Mouse (Mus musculus) urinary bladder, adult 18-20 months (tissue): ENCODE measurements around the gene Rccd1.
"Not testable (repeated sequence)": the region's sequence is repeated elsewhere in the genome, so short reads cannot be mapped to it uniquely, and the experiment has no call there.

Source experiments
- DNase-seq, 2 experiments: peaks; one replicate each; pipeline ENCODE4 v3.0.0; 2022; ENCODE audit warnings: low spot score in 2 of 2, mixed read lengths in 2 of 2

The Rccd1 gene

DNA sequence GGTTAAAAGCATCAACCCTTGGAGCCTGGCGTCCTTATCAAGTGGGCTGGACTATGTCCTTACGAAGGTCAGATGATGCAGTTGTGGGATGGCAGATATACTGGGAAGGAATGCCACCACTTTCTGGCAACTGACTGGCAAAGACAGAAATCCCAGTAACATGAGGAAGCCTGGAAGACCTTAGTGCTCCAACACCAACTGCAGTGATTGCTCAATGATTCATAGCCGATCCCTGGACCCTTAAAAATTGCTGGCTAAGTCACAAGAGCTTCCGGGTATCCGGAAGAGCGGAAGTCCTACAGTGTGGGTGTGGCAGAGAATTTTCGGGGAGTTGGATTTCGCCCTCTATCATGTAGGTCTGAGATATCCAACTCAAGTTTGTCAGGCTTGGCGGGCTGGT, 21.9 kb upstream of the Rccd1 start:
- DNase-seq: no peak

DNA sequence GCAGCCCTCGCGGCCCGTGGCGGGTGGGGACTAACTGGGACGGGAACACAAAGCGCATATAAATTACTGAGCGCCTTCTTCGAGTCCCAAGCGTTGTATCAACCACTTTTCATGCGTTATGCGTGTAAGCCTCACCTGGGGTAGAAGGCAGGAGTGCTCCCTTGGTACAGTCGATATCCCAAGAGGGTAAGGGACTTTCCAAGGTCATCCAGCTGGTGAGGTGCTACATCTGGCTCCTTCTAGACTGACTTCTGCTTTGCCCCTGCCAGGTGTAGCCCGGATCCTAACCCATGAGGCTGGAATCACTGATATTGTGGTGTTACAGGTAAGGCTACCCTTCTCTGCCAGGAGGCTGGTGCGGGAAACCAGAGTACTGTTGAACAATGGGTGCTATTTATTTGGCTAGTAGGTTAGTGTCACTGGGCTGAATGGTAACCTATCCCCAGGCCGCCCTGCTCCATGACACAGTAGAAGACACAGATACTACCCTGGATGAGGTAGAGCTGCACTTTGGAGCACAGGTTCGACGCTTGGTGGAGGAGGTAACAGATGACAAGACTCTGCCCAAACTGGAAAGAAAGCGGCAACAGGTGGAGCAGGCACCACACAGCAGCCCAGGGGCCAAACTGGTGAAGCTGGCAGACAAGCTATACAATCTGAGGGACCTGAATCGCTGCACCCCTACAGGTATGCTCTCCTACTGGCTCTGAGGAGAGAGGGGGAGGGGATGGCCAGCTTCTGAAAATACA, 19.2 kb upstream of the Rccd1 start:
- DNase-seq: no peak

DNA sequence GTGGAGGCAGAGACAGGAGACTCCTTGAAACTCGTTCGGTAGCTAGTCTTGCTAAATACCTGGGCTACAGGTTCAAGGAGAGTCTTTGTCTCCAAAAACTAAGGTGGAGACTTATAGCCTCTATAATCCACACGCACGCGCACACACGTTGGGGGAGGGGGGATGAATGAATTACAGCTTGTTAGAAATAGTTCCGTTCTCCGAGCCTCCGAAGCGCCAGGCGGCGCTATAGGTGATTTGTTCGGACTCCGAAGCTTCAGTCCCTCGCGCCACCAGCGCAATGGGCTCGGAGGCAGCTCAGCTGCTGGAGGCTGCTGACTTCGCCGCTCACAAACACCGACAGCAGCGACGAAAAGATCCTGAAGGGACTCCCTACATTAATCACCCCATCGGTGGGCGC, 18.6 kb upstream of the Rccd1 start, which contains the start of gene Hddc3:
Hddc3 (plus strand) TSS at position 247 of the 400 bp plus-strand sequence.
- DNase-seq: peak; percentile 84 to 96

DNA sequence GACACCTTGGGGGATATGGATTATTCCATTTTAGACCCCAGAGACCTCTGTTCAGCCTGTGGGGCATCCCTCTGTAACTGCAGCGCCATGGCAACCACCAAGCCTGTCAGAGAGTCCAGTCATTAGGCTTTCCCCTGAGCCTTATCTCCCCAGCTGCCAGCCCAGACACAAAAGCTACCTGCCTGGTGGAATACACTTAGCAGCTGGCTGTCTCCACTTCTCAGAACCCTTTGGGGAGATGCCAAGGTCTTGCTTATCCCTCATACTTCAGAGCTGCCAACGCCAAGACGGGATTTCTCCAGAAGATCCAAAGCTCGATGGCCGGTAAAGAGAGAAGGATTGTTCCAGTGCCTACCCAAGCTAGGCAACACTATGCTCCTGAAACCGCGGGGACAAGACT, 17.5 kb upstream of the Rccd1 start:
- no peak for DNase-seq

GRCm38 (mm10) chr7:80340793-80341192, 16.5 kb upstream of the Rccd1 start, which contains the start of gene Unc45a:
Unc45a (minus strand) TSS chr7:80341005.
- DNase-seq: peak in 1 of 2 experiments; percentile 50

DNA sequence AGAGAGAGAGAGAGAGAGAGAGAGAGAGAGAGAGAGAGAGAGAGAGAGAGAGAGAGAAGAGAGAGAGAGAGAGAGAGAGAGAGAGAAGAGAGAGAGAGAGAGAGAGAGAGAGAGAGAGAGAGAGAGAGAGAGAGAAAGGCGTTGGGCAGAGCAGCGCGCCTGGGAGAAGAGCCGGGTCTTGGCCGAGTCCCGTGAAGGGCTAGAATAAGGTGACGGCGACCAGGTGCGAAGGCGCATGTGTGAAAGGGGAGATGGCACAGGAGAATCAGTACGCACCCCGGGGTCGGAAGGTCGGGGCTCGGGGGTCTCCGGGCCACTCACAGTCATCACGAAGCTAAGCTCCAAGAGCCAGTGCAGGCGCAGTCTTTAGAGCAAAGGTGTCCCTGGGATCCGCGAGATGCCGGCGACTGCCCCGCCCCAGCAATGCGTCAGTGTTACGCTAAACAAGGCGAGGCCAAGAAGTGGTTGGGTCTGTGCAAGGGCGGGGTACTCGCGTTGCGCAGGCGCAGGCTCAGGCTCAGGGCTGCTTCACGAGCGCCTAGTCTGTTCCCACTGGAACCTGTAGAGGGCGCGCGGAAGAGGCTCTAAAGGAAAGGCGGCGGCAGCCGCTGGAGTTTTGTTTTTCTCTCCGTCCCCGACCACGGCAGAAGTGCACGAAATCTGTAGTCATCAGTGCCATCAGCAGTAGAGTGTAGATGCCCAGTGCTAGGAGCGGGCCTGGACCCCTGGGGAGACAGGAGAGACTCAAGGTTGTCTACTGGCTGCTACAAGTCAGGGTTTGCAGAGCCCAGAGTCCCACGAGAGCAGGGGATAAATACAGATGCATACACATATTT, 15.8 kb upstream of the Rccd1 start:
- DNase-seq: peak; percentile 94 to 97

- DNase-seq: peak in 1 of 2 experiments; percentile 34
These were observed 15.1 kb upstream of the Rccd1 start for GRCm38 (mm10) chr7:80339371-80339770.

- DNase-seq: no peak
These were observed 12.7 kb upstream of the Rccd1 start for GRCm38 (mm10) chr7:80336932-80337331.

DNA sequence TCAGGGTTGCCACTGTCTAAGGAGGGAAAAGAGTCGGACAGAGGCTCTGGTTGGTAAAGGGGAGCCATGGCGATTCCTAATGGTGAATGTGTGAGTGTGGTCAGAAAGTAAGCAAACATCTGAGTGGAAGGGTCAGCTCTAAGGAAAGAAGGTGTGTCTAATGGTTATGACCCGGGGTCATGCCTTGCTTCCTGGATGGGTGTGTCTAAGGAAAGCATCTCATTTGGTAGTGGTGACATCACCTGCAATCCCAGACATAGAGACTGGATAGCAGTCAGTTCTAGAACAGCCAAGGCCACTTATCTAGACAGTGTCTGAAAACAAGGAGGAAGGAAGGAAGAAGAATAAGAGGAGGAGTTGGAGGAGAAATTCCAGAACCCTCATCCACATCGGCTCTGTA, 10.6 kb upstream of the Rccd1 start:
- DNase-seq: no peak

DNA sequence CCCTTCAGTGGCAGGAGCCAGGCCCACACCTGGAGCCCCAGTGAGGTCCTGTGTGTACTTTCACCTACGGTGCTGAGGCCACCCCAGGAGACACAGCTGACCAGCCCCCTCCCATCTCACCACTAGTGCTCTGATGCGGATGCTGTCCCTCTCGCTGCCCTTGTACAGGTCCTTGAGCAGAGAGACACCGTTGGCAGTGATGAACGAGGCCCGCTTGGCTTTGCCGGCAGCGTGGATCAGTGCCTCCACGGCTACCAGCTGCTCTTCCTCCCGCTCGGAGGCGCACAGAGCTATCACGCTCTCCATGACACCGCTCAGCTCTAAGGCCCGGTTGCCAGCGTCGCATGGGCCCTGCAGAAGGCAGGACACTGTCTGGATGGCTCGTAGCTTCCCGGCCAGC, 7.2 kb upstream of the Rccd1 start:
- DNase-seq: no peak

GRCm38 (mm10) chr7:80330278-80330677, 6.0 kb upstream of the Rccd1 start:
- no peak for DNase-seq

DNA sequence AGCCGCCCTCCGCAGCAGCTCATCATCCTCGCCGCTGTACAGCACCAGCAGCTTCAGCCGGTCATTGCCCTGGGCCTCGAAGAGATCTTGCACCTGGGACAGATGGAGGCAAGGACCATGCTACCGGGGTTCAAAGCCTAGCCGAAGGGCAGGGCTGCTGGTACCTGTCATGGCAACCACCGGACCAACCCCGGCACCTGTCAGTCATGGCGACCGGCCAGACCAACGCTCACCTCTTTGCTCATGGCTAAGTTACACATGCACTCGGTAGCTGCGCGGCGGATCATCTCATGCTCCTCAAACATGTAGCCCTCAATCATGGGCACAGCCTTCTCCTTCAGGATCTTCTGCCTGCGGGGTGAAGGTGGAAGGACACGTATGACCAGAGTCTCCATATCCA, 1.8 kb upstream of the Rccd1 start:
- no peak for DNase-seq

DNA sequence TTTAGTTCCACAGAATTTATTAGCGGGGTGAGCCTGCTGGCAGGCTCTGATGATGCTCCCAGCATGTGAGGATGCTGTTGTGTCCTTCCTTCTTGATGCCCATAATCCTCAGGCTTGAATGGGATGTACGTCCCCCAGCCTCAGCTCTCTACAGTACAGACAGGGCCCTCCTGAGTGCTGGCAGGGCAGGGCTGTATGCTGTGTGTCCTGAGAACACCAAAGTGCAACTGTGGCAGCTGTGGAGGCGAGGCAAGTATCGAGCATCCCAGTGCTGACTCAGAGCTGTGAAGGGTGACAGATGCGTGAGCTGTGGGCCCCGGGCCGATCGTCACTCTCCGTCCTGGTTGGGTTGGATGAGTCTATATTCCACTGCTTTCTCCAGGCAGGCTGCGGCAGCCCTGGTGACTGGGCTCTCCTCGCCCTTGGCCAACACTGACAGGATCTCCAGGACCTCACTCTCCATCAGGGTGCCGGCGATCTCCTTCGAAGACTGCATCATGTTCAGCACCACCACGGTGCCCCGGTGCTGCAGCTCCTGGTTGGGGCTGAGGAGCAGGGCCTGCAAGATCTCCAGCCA, 1.1 kb upstream of the Rccd1 start:
- DNase-seq: no peak

DNA sequence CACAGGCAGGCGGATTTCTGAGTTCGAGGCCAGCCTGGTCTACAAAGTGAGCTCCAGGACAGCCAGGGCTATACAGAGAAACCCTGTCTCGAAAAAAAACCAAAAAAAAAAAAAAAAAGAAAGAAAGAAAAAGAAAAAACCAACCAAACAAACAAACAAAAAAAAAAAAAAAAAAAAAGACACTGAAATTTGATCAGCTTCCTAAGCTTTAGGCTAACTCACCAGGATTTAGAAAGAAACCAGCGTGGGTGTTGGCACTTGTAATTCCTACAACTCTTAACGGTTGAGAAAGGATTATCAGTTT, 514 bp upstream of the Rccd1 start:
- not testable (repeated sequence) for DNase-seq

GRCm38 (mm10) chr7:80323336-80323735, 918 bp downstream of the Rccd1 start:
- DNase-seq: no peak

- no peak for DNase-seq
These were observed 4.3 kb downstream of the Rccd1 start for GRCm38 (mm10) chr7:80319846-80320496.

DNA sequence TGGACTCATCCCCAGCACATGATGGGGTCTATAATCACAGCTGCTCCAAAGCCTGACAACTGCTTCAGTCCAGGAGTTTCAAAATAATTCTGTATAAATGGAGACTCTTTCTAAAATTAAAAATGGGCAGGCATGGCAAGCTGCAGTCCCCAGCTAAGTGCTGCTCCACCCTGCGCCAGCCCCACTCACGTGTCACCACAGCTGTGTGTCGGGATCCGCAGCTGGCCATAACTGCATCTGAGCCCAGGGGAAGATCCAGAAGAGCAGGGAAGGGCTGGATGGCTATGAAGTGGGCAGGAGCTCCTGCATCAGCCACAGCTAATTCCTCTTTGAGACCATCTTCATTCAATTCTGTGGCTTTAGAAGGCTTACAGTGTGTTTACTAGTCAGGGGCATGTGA, 5.6 kb downstream of the Rccd1 start:
- DNase-seq: no peak

DNA sequence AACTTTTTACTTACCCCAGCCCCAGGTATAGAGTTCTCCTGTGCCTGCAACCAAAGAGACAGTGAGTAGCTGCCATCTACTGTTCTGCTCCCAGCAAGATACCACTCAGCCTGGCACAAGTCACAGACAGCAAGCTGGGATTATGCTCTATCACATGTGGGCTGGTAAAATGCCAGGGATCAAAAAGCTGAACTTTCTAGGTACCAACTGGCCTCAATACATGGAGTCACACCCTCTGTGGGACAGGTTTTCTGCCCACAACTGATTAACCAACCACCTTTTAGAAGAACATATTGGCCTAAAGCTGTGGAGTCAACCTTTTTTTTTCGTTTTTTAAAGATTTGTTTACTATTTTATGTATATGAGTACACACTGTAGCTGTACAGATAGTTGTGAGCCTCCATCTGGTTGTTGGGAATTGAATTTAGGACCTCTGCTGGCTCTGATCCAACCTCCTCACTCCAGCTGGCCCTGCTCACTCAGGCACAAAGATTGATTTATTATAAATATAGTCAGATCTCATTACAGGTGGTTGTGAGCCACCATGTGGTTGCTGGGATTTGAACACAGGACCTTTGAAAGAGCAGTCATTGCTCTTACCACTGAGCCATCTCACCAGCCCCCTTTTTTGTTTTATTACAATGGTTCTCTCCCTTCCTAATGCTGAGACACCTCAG, 6.7 kb downstream of the Rccd1 start:
- DNase-seq: no peak

DNA sequence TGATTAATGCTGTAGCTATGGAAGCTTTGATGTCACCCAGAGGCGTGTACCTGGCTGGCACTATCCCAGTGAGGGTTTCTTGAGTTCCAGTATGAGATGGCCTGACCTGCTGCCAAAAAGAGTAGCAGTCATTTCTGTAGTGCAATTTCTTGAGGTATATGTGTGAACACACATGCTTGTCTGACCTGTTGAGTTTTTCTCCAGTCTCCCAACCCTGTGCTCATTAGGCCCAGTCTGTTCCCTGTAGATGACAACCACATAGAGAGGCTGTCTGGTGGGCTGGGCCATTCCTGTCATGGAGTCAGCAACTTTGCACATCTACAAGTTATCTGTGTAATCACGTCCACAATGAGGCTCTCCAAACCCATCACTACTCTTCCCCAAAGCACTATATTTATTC, 8.5 kb downstream of the Rccd1 start:
- DNase-seq: no peak

DNA sequence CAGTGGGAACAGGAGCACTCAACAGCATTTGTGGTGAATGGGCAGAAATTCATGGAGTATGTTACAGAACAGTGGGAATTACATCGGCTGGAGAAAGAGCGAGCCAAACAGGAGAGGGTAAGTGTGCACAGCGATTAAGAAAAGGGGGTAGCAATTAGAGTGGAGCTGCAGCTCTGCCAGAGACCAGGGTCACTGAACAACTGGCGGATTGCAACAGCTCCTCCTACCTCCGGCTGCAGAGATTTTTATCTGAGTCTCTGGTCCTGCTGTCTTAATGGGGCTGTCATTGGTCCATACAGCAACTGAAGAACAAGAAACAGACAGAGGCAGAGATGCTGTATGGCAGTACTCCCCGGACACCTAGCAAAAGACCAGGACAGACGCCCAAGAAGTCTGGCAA, 13.5 kb downstream of the Rccd1 start:
- DNase-seq: no peak

DNA sequence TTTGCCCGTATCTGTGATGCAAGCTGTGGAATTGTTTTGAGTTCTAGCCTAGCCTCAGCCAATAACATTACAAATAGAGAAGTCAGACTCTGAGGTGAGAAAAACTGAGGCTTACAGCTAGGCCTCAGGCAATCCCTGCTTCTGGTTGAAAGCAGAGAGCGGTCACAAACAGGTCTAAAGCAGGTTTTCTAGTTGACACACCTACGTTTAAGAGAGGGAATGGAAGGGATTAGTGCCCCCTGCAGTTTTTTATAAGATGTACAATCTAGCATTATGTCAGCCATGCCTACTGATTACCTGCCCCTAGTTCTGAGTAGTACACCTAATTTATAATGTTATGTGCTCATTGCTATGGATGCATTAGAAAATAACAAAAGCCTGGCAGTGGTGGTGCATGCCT, 16.5 kb downstream of the Rccd1 start:
- no peak for DNase-seq

- no peak for DNase-seq
These were observed 22.7 kb downstream of the Rccd1 start for GRCm38 (mm10) chr7:80301522-80301921.
